Mouse (Mus musculus) small intestine, adult 10 weeks (tissue): ENCODE data around the gene Msx1. TPM values are rescaled to one million over a fixed set of nuclear protein-coding genes. Genes with fewer than 3 reads are reported as not detected.

Experiments
- polyA plus RNA-seq: library from polyadenylated mRNA; stranded (reverse); fragments of 350-450 nt; fragmentation: Illumina TruSeq; extraction: RNeasy Lipid Tissue Mini Kit (QIAGEN cat#74804); gene quantifications from one replicate; pipeline ENCODE4 v1.2.3, GENCODE M21; 2014; ENCODE audit warnings: low replicate concordance

Msx1 gene
- not detected for polyA plus RNA-seq

DNA sequence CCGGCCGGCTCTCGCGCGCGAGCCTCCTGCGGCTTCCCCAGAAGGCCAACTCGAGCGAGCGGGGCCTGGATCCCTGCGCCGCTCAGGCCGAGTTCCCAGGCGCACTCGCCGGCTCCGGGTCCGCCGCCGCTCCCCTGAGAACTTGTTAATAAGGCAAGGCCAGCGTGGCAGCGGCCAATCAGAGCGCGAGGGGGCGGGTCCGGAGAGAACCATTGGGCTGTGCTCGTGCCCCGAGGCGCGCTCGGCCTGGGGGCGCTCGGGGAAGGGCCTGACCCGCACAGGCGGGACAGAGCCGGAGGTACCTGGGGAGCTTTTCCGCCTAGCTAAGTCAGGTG lies at the start of gene Msx1:
Msx1 (minus strand) TSS at position 123 of the 335 bp plus-strand sequence.

Other genes with a start within 250 kb of the Msx1 start
- not detected for gene Stk32b, start 107.4 kb downstream of the Msx1 start, polyA plus RNA-seq
- 2.0 TPM for gene Cytl1, start 89.1 kb downstream of the Msx1 start, polyA plus RNA-seq
- 27.3 TPM for gene Stx18, start 214.2 kb upstream of the Msx1 start, polyA plus RNA-seq